Comparison of ENCODE assay signal across 26 mouse cellular contexts in genomic region chr10:70774571-70774970, GRCm38 (mm10).
"Had no signal": no experiment of that assay in that cellular context is flagged by ENCODE, and none has a peak within 500 bp of the region (broad histone marks: within the 10 kb centered on the region; RNA-seq: fewer than 3 reads in every experiment).

No protein-coding gene starts in this region.

- H3K4me2 ChIP-seq: heart, embryonic 12.5 days; hindbrain, embryonic 13.5 days; hindbrain, embryonic 15.5 days; intestine, embryonic 15.5 days; limb, embryonic 12.5 days; liver, embryonic 11.5 days; liver, embryonic 13.5 days; liver, embryonic 15.5 days had no signal

- ATAC-seq: inflammation-experienced regulatory T-cells, adult 6 months; intestine, embryonic 15.5 days; intestine, postnatal 0 days had no signal

- H3K36me3 ChIP-seq: heart, embryonic 10.5 days; heart, embryonic 12.5 days; hindbrain, embryonic 10.5 days; hindbrain, embryonic 13.5 days; hindbrain, embryonic 15.5 days; intestine, embryonic 15.5 days; limb, embryonic 10.5 days; limb, embryonic 12.5 days; liver, embryonic 13.5 days; liver, embryonic 15.5 days had no signal

- H3K9me3 ChIP-seq: heart, embryonic 10.5 days; hindbrain, embryonic 10.5 days; hindbrain, embryonic 13.5 days; hindbrain, embryonic 15.5 days; intestine, embryonic 15.5 days; limb, embryonic 10.5 days; limb, embryonic 12.5 days; liver, embryonic 15.5 days had no signal

- DNase-seq: gastrocnemius, adult 2 months; gastrocnemius, postnatal 10 days; gastrocnemius, postnatal 25 days; heart, postnatal 10 days; heart, postnatal 4 days; kidney, adult 18-20 months; kidney, adult 8-10 months; kidney, postnatal 10 days; kidney, postnatal 25 days; kidney, postnatal 4 days; liver; liver, embryonic 13.5 days had no signal

- H3K27ac ChIP-seq: gastrocnemius, adult 2 months; heart, embryonic 10.5 days; hindbrain, embryonic 10.5 days; hindbrain, embryonic 13.5 days; hindbrain, embryonic 15.5 days; intestine, embryonic 15.5 days; layer of hippocampus, adult 2 months; left cerebral cortex, adult 2 months; limb, embryonic 10.5 days; limb, embryonic 12.5 days; liver, embryonic 13.5 days; liver, embryonic 15.5 days had no signal

- H3K27me3 ChIP-seq: heart, embryonic 12.5 days; hindbrain, embryonic 13.5 days; hindbrain, embryonic 15.5 days; intestine, embryonic 15.5 days; limb, embryonic 12.5 days; liver, embryonic 13.5 days; liver, embryonic 15.5 days had no signal

- H3K4me3 ChIP-seq: gastrocnemius, adult 2 months; heart, embryonic 10.5 days; heart, embryonic 12.5 days; hindbrain, embryonic 10.5 days; hindbrain, embryonic 13.5 days; hindbrain, embryonic 15.5 days; intestine, embryonic 15.5 days; layer of hippocampus, adult 2 months; left cerebral cortex, adult 2 months; limb, embryonic 10.5 days; limb, embryonic 12.5 days; liver, embryonic 13.5 days; liver, embryonic 15.5 days had no signal

- H3K9ac ChIP-seq: heart, embryonic 12.5 days; hindbrain, embryonic 13.5 days; hindbrain, embryonic 15.5 days; intestine, embryonic 15.5 days; limb, embryonic 12.5 days; liver, embryonic 13.5 days; liver, embryonic 15.5 days had no signal

- H3K4me1 ChIP-seq: heart, embryonic 10.5 days; heart, embryonic 12.5 days; hindbrain, embryonic 10.5 days; hindbrain, embryonic 13.5 days; hindbrain, embryonic 15.5 days; intestine, embryonic 15.5 days; limb, embryonic 10.5 days; limb, embryonic 12.5 days; liver, embryonic 13.5 days; liver, embryonic 15.5 days had no signal
